In genomic region chr1:120846146-120846545, GRCm38 (mm10) we compare ENCODE assay signal across 21 mouse cellular contexts.
DNase-seq lines count a peak whose midpoint lies in the region; ATAC-seq lines count a peak whose summit lies in the region.
"Had no signal": no experiment of that assay in that cellular context is flagged by ENCODE, and none has a peak within 500 bp of the region (broad histone marks: within the 10 kb centered on the region; RNA-seq: fewer than 3 reads in every experiment).

No protein-coding gene starts in this region.

- peak; percentile 62 for ATAC-seq in megakaryocyte, adult 5-6 weeks (ENCODE audit: poor library complexity, severe bottlenecking)
- ATAC-seq in monocyte, adult 5-6 weeks (replicated peaks; ENCODE audit: insufficient number of reproducible peaks, low FRiP score, low TSS enrichment, poor library complexity, severe bottlenecking) = peak; percentile 45; the same call in 1 of the 2 replicates
- ATAC-seq: activated CD4-positive, CD25-positive, alpha-beta regulatory T cell, adult 4 months; CD4-positive, CD25-positive, alpha-beta regulatory T cell, adult 4 months; Patski had no signal

- peak; percentile 2 for DNase-seq in A20 (ENCODE audit: low read depth, low spot score)
- peak; percentile 52 to 79 for DNase-seq in natural killer cell, adult 2 months (ENCODE audit: low spot score in 2 of 2)
- no peak for DNase-seq in lung, adult 18-20 months
- no peak for DNase-seq in gastrocnemius, adult 18-20 months (ENCODE audit: low spot score)
- DNase-seq in kidney, adult 18-20 months = no peak
- no peak for DNase-seq in thymus, postnatal 36 days
- DNase-seq: adrenal gland, adult 2 months; adrenal gland, adult 8-10 months; adrenal gland, postnatal 10 days; adrenal gland, postnatal 14 days; adrenal gland, postnatal 25 days; adrenal gland, postnatal 36 days; B cell, adult 2 months; cerebellum, adult 11 months; cerebellum, adult 11-12 months; cerebellum, adult 18-20 months had no signal

Comparison
In these comparisons a context has a peak if more than half of its experiments do, and no peak if none do; other contexts are left out.
1. DNase-seq: peak in A20 (single experiment) and natural killer cell, adult 2 months (2 of 2); none in lung, adult 18-20 months (0 of 2), gastrocnemius, adult 18-20 months (single experiment), kidney, adult 18-20 months (single experiment) and thymus, postnatal 36 days (0 of 2).